Mouse (Mus musculus): ENCODE results near the gene Dlg2.

DNA sequence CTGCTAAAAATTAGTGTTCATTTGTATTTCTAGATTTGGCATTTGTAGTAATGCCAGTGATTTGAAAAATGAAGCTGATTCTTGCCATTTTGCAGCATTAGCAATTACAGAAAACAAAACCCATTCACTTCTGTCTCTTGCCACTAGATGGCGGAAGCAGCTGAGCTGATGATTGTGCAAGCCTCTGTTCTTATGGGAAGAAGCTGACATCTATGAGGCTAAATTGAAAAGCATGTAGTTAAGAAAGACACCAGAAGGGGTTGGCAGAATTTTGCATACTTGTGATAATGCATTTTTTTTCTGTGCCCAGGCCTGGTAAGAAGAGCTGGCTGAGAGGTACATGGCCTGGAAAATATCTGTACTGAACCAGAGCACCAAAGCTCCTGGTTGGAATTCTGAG is 980.7 kb downstream of the Dlg2 start:
- TF ChIP-seq MAX (IDR thresholded peaks at IDR 0.05) (no peak), CTCF (IDR thresholded peaks at IDR 0.05; ENCODE audit: control insufficient read depth, insufficient read depth, insufficient read length) (peak; percentile 44)

All from C2C12 (cell line).